Mouse (Mus musculus) stomach, embryonic 15.5 days (tissue): ENCODE measurements around the gene Samt2. TPM values are rescaled to one million over a fixed set of nuclear protein-coding genes. Genes with fewer than 3 reads are reported as not detected.
"Not testable (repeated sequence)": the region's sequence is repeated elsewhere in the genome, so short reads cannot be mapped to it uniquely, and the experiment has no call there.

Experiments used
- ATAC-seq: fragments of 200-750 bp; cut with Nextera tagmentation; 2 replicates; pipeline ENCODE4 v1.8.0; 2017; ENCODE audit warnings: low read depth, moderate number of reproducible peaks, moderate TSS enrichment; ENCODE audit not compliant: insufficient read depth, low FRiP score
- H3K27ac ChIP-seq: fragments of 300-500 bp; sonication (generic); 2 replicates; pipeline ENCODE4 v1.5.1; 2015; ENCODE audit warnings: mild to moderate bottlenecking, inconsistent platforms
- H3K27me3 ChIP-seq: fragments of 300-500 bp; sonication (generic); replicated peaks from 2 replicates; pipeline ENCODE4 v1.6.1; 2015; ENCODE audit warnings: inconsistent platforms
- H3K36me3 ChIP-seq: fragments of 300-500 bp; sonication (generic); 2 replicates; pipeline ENCODE4 v1.6.1; 2015; ENCODE audit warnings: inconsistent platforms
- H3K4me1 ChIP-seq: fragments of 300-500 bp; sonication (generic); 2 replicates; pipeline ENCODE4 v1.6.1; 2015; ENCODE audit warnings: inconsistent platforms
- H3K4me2 ChIP-seq: fragments of 300-500 bp; sonication (generic); 2 replicates; pipeline ENCODE4 v1.6.1; 2015; ENCODE audit warnings: mild to moderate bottlenecking, inconsistent platforms
- H3K4me3 ChIP-seq: fragments of 300-500 bp; sonication (generic); replicated peaks from 2 replicates; pipeline ENCODE4 v1.5.1; 2015; ENCODE audit warnings: inconsistent platforms
- H3K9ac ChIP-seq: fragments of 300-500 bp; sonication (generic); 2 replicates; pipeline ENCODE4 v1.6.1; 2015; ENCODE audit warnings: inconsistent platforms
- H3K9me3 ChIP-seq: fragments of 300-500 bp; sonication (generic); 2 replicates; pipeline ENCODE4 v1.6.1; 2016; ENCODE audit warnings: inconsistent platforms
- WGBS: fragments of 180-500 bp; shearing (Covaris S2); methylation state at CpG from one replicate; pipeline ENCODE4 v1.1.7; 2015; 5-methylcytosine and 5-hydroxymethylcytosine counted together
- polyA plus RNA-seq: library from polyadenylated mRNA; unstranded; fragments of >200 nt; fragmentation: Nextera tagmentation; extraction: Ambion mirVana; gene quantifications from 2 replicates; pipeline ENCODE4 v1.2.1, GENCODE M21; 2015

Samt2 gene
- polyA plus RNA-seq = not detected in 2 replicates

DNA sequence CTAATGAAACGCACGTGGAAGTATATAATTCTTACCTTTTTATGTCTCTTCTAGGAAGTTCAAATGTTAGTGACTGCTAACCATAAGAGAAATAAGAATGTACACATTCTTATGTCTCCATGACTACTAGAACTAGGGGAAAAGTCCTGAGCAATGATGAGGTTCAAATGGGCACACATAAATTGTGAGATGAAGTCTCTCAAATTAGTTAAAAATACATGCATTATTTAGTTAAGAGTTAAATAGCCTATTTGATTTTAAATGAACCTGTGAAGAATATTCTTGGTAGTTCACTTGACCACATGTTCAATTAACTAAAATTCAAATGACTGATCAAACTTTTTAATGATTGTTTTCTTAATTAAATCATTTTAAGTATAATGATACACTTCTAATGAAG is at the start of gene Samt2:
Gene Samt2 (minus strand): TSS at position 101 of the 400 bp plus-strand sequence.
- H3K4me2 ChIP-seq, H3K27ac ChIP-seq, H3K4me3 ChIP-seq, ATAC-seq, H3K9ac ChIP-seq, H3K9me3 ChIP-seq, H3K27me3 ChIP-seq, H3K4me1 ChIP-seq, H3K36me3 ChIP-seq: not testable (repeated sequence)
- 81% methylated on average over 2 of the region's 2 CpGs for WGBS

Other genes starting within 250 kb of the Samt2 start
- gene 4930524N10Rik, start 236.0 kb downstream of the Samt2 start, polyA plus RNA-seq = not detected in 2 replicates
- gene Samt4, start 97.4 kb downstream of the Samt2 start, polyA plus RNA-seq = not detected in 2 replicates